Comparison of ENCODE assay signal across 10 mouse cellular contexts in genomic region chr5:21331656-21332055, GRCm38 (mm10). TPM values are rescaled to one million over a fixed set of nuclear protein-coding genes. Genes with fewer than 3 reads are reported as not detected.
DNase-seq lines count a peak whose midpoint lies in the region; ATAC-seq lines count a peak whose summit lies in the region.
"Had no signal": no experiment of that assay in that cellular context is flagged by ENCODE, and none has a peak within 500 bp of the region (broad histone marks: within the 10 kb centered on the region; RNA-seq: fewer than 3 reads in every experiment).

No protein-coding gene starts in this region.

- peak; percentile 13 for DNase-seq in kidney, adult 9 months
- DNase-seq in kidney, postnatal 36 days: no peak
- peak; percentile 14 for DNase-seq in NIH3T3 (ENCODE audit: low read depth)
- peak; percentile 14 for DNase-seq in kidney, postnatal 14 days
- no peak for DNase-seq in thymus, postnatal 0 days (ENCODE audit: low spot score)
- DNase-seq in cerebellum, adult 11-12 months: no peak
- DNase-seq: cerebellum, adult 2 months; gastrocnemius, postnatal 25 days had no signal

- peak; percentile 24 for ATAC-seq in granulocyte monocyte progenitor cell, adult 5-6 weeks (replicated peaks; ENCODE audit: poor library complexity, severe bottlenecking)
- ATAC-seq: inflammation-experienced regulatory T-cells, adult 6 months had no signal

RNA-seq across cellular contexts. Expression of gene Fgl2, which starts 40.8 kb away (rescaled TPM):
- 37.5 and 40.3 TPM in 2 replicates for total RNA-seq in granulocyte monocyte progenitor cell, adult 5-6 weeks (2014; fragmentation: Nextera tagmentation)
- 85.1 and 89.7 TPM in 2 replicates for total RNA-seq in granulocyte monocyte progenitor cell, adult 5-6 weeks (2017)
- 4.5 and 4.8 TPM in 2 replicates for polyA plus RNA-seq in thymus, postnatal 0 days (2015; fragmentation: Nextera tagmentation; extraction: Ambion mirVana)

Comparison
In these comparisons a context has a peak if more than half of its experiments do, and no peak if none do; other contexts are left out.
1. DNase-seq: peak in kidney, adult 9 months (single experiment), NIH3T3 (single experiment) and kidney, postnatal 14 days (single experiment); none in kidney, postnatal 36 days (0 of 2), thymus, postnatal 0 days (single experiment) and cerebellum, adult 11-12 months (single experiment).